In genomic region chr1:90842789-90843587, GRCm38 (mm10) we compare ENCODE assay signal across 8 mouse cellular contexts. TPM values are rescaled to one million over a fixed set of nuclear protein-coding genes. Genes with fewer than 3 reads are reported as not detected.
DNase-seq lines count a peak whose midpoint lies in the region; ATAC-seq and TF ChIP-seq lines count a peak whose summit lies in the region.

No protein-coding gene starts in this region.

- 0 out of 2 replicates have a peak overlapping the region, but pooled peaks have one; percentile 11 for H3K9ac ChIP-seq in intestine, postnatal 0 days (ENCODE audit: low read depth, low read length)
- no peak overlapping the region for H3K9ac ChIP-seq in midbrain, embryonic 14.5 days (replicated peaks; ENCODE audit: low read length)

- no peak overlapping the region for H3K27ac ChIP-seq in intestine, postnatal 0 days (ENCODE audit: low read depth, low read length)
- H3K27ac ChIP-seq in small intestine, adult 2 months (ENCODE audit: insufficient read depth, low read depth, low read length), result peak overlapping the region; percentile 62
- no peak overlapping the region for H3K27ac ChIP-seq in midbrain, embryonic 14.5 days (replicated peaks; ENCODE audit: low read depth, low read length)

- TF ChIP-seq CTCF in lung, adult 2 months (IDR thresholded peaks at IDR 0.05; ENCODE audit: insufficient read depth, low read length), result no peak
- TF ChIP-seq CTCF in intestine, postnatal 0 days (IDR thresholded peaks at IDR 0.05; ENCODE audit: low read depth), result no peak
- no peak for TF ChIP-seq CTCF in small intestine, adult 2 months (IDR thresholded peaks at IDR 0.05; ENCODE audit: extremely low read depth, insufficient read length, insufficient replicate concordance, low read depth, low read length)

- no peaks in the 10 kb centered on the region for H3K9me3 ChIP-seq in intestine, postnatal 0 days (ENCODE audit: control insufficient read depth)
- no peaks in the 10 kb centered on the region for H3K9me3 ChIP-seq in midbrain, embryonic 14.5 days (ENCODE audit: control insufficient read depth, low read length)

- TF ChIP-seq POLR2A in lung, adult 2 months (IDR thresholded peaks at IDR 0.05; ENCODE audit: borderline replicate concordance, extremely low read depth, low read depth, low read length), result no peak
- TF ChIP-seq POLR2A in small intestine, adult 2 months (IDR thresholded peaks at IDR 0.05; ENCODE audit: low read depth, low read length), result no peak

- DNase-seq in lung, adult 2 months, result no peak
- no peak for DNase-seq in lung, adult 18-20 months
- peak; percentile 59 for DNase-seq in gastrocnemius, postnatal 14 days
- no peak for DNase-seq in T-cell, adult 2 months (ENCODE audit: low spot score)
- no peak for DNase-seq in midbrain, embryonic 14.5 days
- no peak for DNase-seq in left cerebral cortex, postnatal 36 days (ENCODE audit: low spot score in 2 of 2)

- H3K4me3 ChIP-seq in lung, adult 2 months (replicated peaks; ENCODE audit: extremely low read depth, low read depth, low read length), result peak overlapping the region; percentile 47
- peak overlapping the region; percentile 36 for H3K4me3 ChIP-seq in intestine, postnatal 0 days (ENCODE audit: low read depth, low read length)
- peak overlapping the region; percentile 51 for H3K4me3 ChIP-seq in small intestine, adult 2 months (ENCODE audit: low read depth, low read length)
- no peak overlapping the region for H3K4me3 ChIP-seq in midbrain, embryonic 14.5 days (replicated peaks; ENCODE audit: low read depth, low read length)

- ATAC-seq in intestine, postnatal 0 days, result no peak
- ATAC-seq in midbrain, embryonic 14.5 days (ENCODE audit: low FRiP score, low TSS enrichment), result no peak

- WGBS in lung, adult 2 months, result 60% methylated on average over 9 of the region's 9 CpGs
- 54% methylated on average over 9 of the region's 9 CpGs for WGBS in intestine, postnatal 0 days
- 61% methylated on average over 9 of the region's 9 CpGs for WGBS in small intestine, adult 2 months
- 82% methylated on average over 9 of the region's 9 CpGs for WGBS in midbrain, embryonic 14.5 days

- no peaks in the 10 kb centered on the region for H3K27me3 ChIP-seq in intestine, postnatal 0 days (replicated peaks; ENCODE audit: control insufficient read depth, insufficient read depth, low read length)
- H3K27me3 ChIP-seq in small intestine, adult 2 months (ENCODE audit: control insufficient read depth, insufficient read depth, low read length), result no peaks in the 10 kb centered on the region
- no peaks in the 10 kb centered on the region for H3K27me3 ChIP-seq in midbrain, embryonic 14.5 days (ENCODE audit: control insufficient read depth, insufficient read depth, low read length)

- peak overlapping the region; percentile 59 for H3K4me2 ChIP-seq in intestine, postnatal 0 days (replicated peaks; ENCODE audit: low read depth)
- no peak overlapping the region for H3K4me2 ChIP-seq in midbrain, embryonic 14.5 days (ENCODE audit: low read length)

- no peaks in the 10 kb centered on the region for H3K36me3 ChIP-seq in intestine, postnatal 0 days (ENCODE audit: control insufficient read depth, insufficient read depth)
- no peaks in the 10 kb centered on the region for H3K36me3 ChIP-seq in small intestine, adult 2 months (ENCODE audit: control insufficient read depth, insufficient read depth, low read length)
- no peaks in the 10 kb centered on the region for H3K36me3 ChIP-seq in midbrain, embryonic 14.5 days (ENCODE audit: control insufficient read depth, insufficient read depth, low read length)

- no peaks in the 10 kb centered on the region for H3K4me1 ChIP-seq in lung, adult 2 months (ENCODE audit: control insufficient read depth, insufficient read depth, low read length)
- no peaks in the 10 kb centered on the region for H3K4me1 ChIP-seq in intestine, postnatal 0 days (replicated peaks; ENCODE audit: control insufficient read depth, insufficient read depth, low read length)
- no peaks in the 10 kb centered on the region for H3K4me1 ChIP-seq in small intestine, adult 2 months (ENCODE audit: control insufficient read depth, insufficient read depth, insufficient read length, low read length)
- H3K4me1 ChIP-seq in midbrain, embryonic 14.5 days (ENCODE audit: control insufficient read depth, insufficient read depth, low read length), result no peaks in the 10 kb centered on the region

- intact Hi-C loops in gastrocnemius, postnatal 14 days (cut with DNase I; ENCODE audit: low total_unique reads), result no loop called here
- intact Hi-C loops in left cerebral cortex, postnatal 36 days (cut with DNase I), result no loop called here

RNA-seq across cellular contexts. Expression of gene Col6a3, which starts 0.8 kb away (rescaled TPM):
- 49.7 and 71.8 TPM in 2 replicates for polyA plus RNA-seq in lung, adult 2 months (2012; rRNA removed)
- 100 to 1,000 TPM; 217 to 262 TPM for total RNA-seq in gastrocnemius, postnatal 14 days (2021)
- polyA plus RNA-seq in intestine, postnatal 0 days (2015; fragmentation: Nextera tagmentation; extraction: Ambion mirVana), result 31.5 and 33.3 TPM in 2 replicates
- polyA plus RNA-seq in small intestine, adult 2 months (2012; rRNA removed), result 11.5 and 19.2 TPM in 2 replicates
- 0.72 and 6.9 TPM in 2 replicates for polyA plus RNA-seq in midbrain, embryonic 14.5 days (2014; fragmentation: Nextera tagmentation; extraction: Ambion mirVana)
- total RNA-seq in left cerebral cortex, postnatal 36 days (2021), result 1 to 10 TPM; 3.3 to 5.4 TPM
